Mouse (Mus musculus) liver, embryonic 12.5 days (tissue): ENCODE measurements around the gene Krtap13. TPM values are rescaled to one million over a fixed set of nuclear protein-coding genes. Genes with fewer than 3 reads are reported as not detected.

Experiments used
- ATAC-seq: fragments of 200-750 bp; cut with Nextera tagmentation; 2 replicates; pipeline ENCODE4 v1.8.0; 2017; ENCODE audit warnings: moderate number of reproducible peaks, mild to moderate bottlenecking, moderate library complexity
- H3K27ac ChIP-seq: fragments of 300-500 bp; sonication (generic); 2 replicates; pipeline ENCODE4 v1.5.1; 2016; ENCODE audit warnings: mild to moderate bottlenecking
- H3K27me3 ChIP-seq: fragments of 300-500 bp; sonication (generic); replicated peaks from 2 replicates; pipeline ENCODE4 v1.6.1; 2016; ENCODE audit warnings: mild to moderate bottlenecking, moderate library complexity
- H3K36me3 ChIP-seq: fragments of 300-500 bp; sonication (generic); 2 replicates; pipeline ENCODE4 v1.6.1; 2016; ENCODE audit warnings: mild to moderate bottlenecking, moderate library complexity
- H3K4me1 ChIP-seq: fragments of 300-500 bp; sonication (generic); 2 replicates; pipeline ENCODE4 v1.6.1; 2016
- H3K4me2 ChIP-seq: fragments of 300-500 bp; sonication (generic); 2 replicates; pipeline ENCODE4 v1.6.1; 2016; ENCODE audit warnings: mild to moderate bottlenecking, moderate library complexity
- H3K4me3 ChIP-seq: fragments of 300-500 bp; sonication (generic); 2 replicates; pipeline ENCODE4 v1.5.1; 2016; ENCODE audit warnings: mild to moderate bottlenecking, moderate library complexity
- H3K9ac ChIP-seq: fragments of 300-500 bp; sonication (generic); 2 replicates; pipeline ENCODE4 v1.6.1; 2016; ENCODE audit warnings: mild to moderate bottlenecking, moderate library complexity
- H3K9me3 ChIP-seq: fragments of 300-500 bp; sonication (generic); replicated peaks from 2 replicates; pipeline ENCODE4 v1.6.1; 2016; ENCODE audit warnings: mild to moderate bottlenecking, moderate library complexity
- WGBS: fragments of 180-500 bp; shearing (Covaris S2); methylation state at CpG from one replicate; pipeline ENCODE4 v1.1.7; 2016; ENCODE audit not compliant: insufficient replicate concordance; 5-methylcytosine and 5-hydroxymethylcytosine counted together
- polyA plus RNA-seq: library from polyadenylated mRNA; unstranded; fragments of >200 nt; fragmentation: Nextera tagmentation; extraction: Ambion mirVana; gene quantifications from 2 replicates; pipeline ENCODE4 v1.2.1, GENCODE M21; 2016

Krtap13 gene
- polyA plus RNA-seq, 1 experiment from 2014 or later, result not detected

GRCm38 (mm10) chr16:88707496-88708012, 43.9 kb downstream of the Krtap13 start, which contains the start of gene 2310061N02Rik:
2310061N02Rik (minus strand) TSS chr16:88707962.
- H3K36me3 ChIP-seq, result no peaks in the 10 kb centered on the region
- no peak for ATAC-seq
- no peaks in the 10 kb centered on the region for H3K27me3 ChIP-seq
- no peak within 1 kb of the TSS for H3K4me3 ChIP-seq
- WGBS, result 67% methylated on average over 10 of the region's 10 CpGs
- H3K9me3 ChIP-seq, result no peaks in the 10 kb centered on the region
- H3K4me1 ChIP-seq, result no peaks in the 10 kb centered on the region
- H3K27ac ChIP-seq, result no peak within 1 kb of the TSS
- no peak within 1 kb of the TSS for H3K4me2 ChIP-seq
- no peak within 1 kb of the TSS for H3K9ac ChIP-seq

- no peaks in the 10 kb centered on the region for H3K36me3 ChIP-seq
- no peaks in the 10 kb centered on the region for H3K27me3 ChIP-seq
- no peak overlapping the region for H3K4me2 ChIP-seq
- H3K4me3 ChIP-seq, result no peak overlapping the region
- ATAC-seq, result no peak
- no peak overlapping the region for H3K27ac ChIP-seq
- WGBS, result 50% methylated on average over 4 of the region's 4 CpGs
- no peaks in the 10 kb centered on the region for H3K4me1 ChIP-seq
- H3K9ac ChIP-seq, result no peak overlapping the region
- H3K9me3 ChIP-seq, result no peaks in the 10 kb centered on the region
Measured at GRCm38 (mm10) chr16:88701072-88701864, 50.2 kb downstream of the Krtap13 start.

Other genes starting within 250 kb of the Krtap13 start
- gene Cldn17, start 244.7 kb downstream of the Krtap13 start, polyA plus RNA-seq, result not detected in 2 replicates
- not detected in 2 replicates for gene Cldn8, start 188.5 kb downstream of the Krtap13 start, polyA plus RNA-seq
- gene Krtap24-1, start 139.4 kb downstream of the Krtap13 start, polyA plus RNA-seq, result not detected in 2 replicates
- not detected in 2 replicates for gene 2310079G19Rik, start 124.0 kb downstream of the Krtap13 start, polyA plus RNA-seq
- gene Krtap26-1, start 103.8 kb downstream of the Krtap13 start, polyA plus RNA-seq, result not detected in 2 replicates
- not detected in 2 replicates for gene Krtap27-1, start 80.0 kb downstream of the Krtap13 start, polyA plus RNA-seq
- gene 2310061N02Rik, start 43.7 kb downstream of the Krtap13 start, polyA plus RNA-seq, result not detected in 2 replicates
- gene Krtap13-1, start 22.8 kb downstream of the Krtap13 start, polyA plus RNA-seq, result not detected in 2 replicates
- gene 2310034C09Rik, start 7.2 kb upstream of the Krtap13 start, polyA plus RNA-seq, result not detected in 2 replicates
- not detected in 2 replicates for gene 2310057N15Rik, start 22.6 kb upstream of the Krtap13 start, polyA plus RNA-seq
- gene Gm5965, start 26.3 kb upstream of the Krtap13 start, polyA plus RNA-seq, result not detected in 2 replicates
- gene Gm20741, start 60.6 kb upstream of the Krtap13 start, polyA plus RNA-seq, result not detected in 2 replicates
- gene Krtap15, start 68.6 kb upstream of the Krtap13 start, polyA plus RNA-seq, result not detected in 2 replicates
- gene Krtap14, start 74.5 kb upstream of the Krtap13 start, polyA plus RNA-seq, result not detected in 2 replicates
- not detected in 2 replicates for gene Krtap19-1, start 117.8 kb upstream of the Krtap13 start, polyA plus RNA-seq
- gene Krtap19-2, start 122.6 kb upstream of the Krtap13 start, polyA plus RNA-seq, result not detected in 2 replicates
- not detected in 2 replicates for gene Krtap19-3, start 126.4 kb upstream of the Krtap13 start, polyA plus RNA-seq
- gene Krtap19-4, start 133.5 kb upstream of the Krtap13 start, polyA plus RNA-seq, result not detected in 2 replicates
- gene Krtap19-5, start 144.8 kb upstream of the Krtap13 start, polyA plus RNA-seq, result not detected in 2 replicates
- not detected in 2 replicates for gene Krtap19-9b, start 180.6 kb upstream of the Krtap13 start, polyA plus RNA-seq
- not detected in 2 replicates for gene Krtap16-3, start 211.2 kb upstream of the Krtap13 start, polyA plus RNA-seq